Mouse (Mus musculus) embryonic fibroblast, embryonic 13.5 days (primary cell): ENCODE results near the gene Mul1.

Experiments used
- CTCF ChIP-seq: IDR thresholded peaks from 2 replicates; pipeline ENCODE4 v1.5.1; 2011; ENCODE audit warnings: mild to moderate bottlenecking, control low read depth, low read length, moderate library complexity, borderline replicate concordance; ENCODE audit not compliant: insufficient read depth
- POLR2A ChIP-seq: IDR thresholded peaks from 2 replicates; pipeline ENCODE4 v1.6.1; 2011; ENCODE audit warnings: low read depth, mild to moderate bottlenecking, control low read depth, low read length, moderate library complexity

DNA sequence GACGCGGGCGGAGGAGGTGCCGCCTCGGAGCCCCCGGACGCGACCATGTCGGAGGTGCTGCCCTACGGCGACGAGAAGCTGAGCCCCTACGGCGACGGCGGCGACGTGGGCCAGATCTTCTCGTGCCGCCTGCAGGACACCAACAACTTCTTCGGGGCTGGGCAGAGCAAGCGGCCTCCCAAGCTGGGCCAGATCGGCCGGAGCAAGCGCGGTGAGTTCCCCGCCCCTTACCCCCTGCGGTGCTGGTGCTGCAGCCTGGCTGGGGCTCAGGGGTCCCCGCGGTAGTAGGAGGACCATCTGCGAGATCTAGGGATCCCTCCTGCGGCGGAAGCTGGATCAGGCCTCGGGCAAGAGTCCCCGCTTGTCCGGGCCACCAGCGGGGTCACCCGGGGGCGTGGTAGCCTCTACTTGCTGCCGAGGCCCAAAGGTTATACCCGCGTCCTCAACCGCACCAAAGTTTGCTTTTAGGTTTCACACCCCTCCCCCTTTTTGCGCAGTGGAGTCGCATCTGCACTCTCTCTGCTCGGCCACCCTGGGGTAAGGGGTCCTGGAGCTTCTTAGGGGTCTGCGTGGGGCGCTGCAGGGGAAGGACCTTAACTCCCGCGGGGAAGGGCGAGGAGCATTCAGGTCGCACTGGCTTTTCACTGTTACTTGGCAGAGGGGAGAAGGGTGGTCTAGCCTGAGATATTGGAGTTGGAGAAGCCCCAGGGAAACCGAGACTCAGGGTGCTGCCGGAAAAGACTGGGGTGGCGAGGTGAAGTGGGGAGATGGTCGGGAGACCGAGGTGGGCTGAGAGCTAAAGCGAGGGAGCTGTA, 20.9 kb downstream of the Mul1 start:
- TF ChIP-seq CTCF (no peak), POLR2A (no peak)
